Mouse (Mus musculus) lung, postnatal 0 days (tissue): ENCODE measurements at regions not wholly inside any gene's neighbourhood (a gene's known extent, or its start where the extent isn't known, plus 50 kb on each side); places are given as distances from the start of the nearest gene placed in this dataset.

Source experiments
- CTCF ChIP-seq: IDR thresholded peaks from 2 replicates; pipeline ENCODE4 v1.5.1; 2016; ENCODE audit warnings: antibody characterized with exemption, mild to moderate bottlenecking
- EP300 ChIP-seq: IDR thresholded peaks from 2 replicates; pipeline ENCODE4 v1.6.1; 2016; ENCODE audit warnings: antibody characterized with exemption, mild to moderate bottlenecking, control low read depth

DNA sequence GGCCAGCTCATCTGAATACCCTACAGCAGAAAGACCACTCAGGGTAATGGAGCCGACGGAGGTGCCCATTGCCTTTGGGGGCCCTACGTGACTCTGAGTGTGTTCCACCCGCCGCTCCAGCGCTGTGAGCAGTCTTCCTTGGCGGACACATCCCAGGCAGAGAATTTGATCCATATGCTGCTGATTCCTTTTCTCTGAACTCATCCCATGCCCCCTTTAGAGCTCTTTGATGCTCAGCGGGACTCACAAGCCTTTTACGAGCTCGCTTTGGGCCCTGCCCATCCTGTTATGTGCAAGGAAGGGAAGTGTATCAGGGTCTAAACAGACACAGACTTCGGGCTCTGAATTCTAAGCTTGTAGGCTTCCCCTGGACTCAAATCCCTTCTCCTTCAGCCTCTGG lies 90.4 kb upstream of the Gli2 start:
- TF ChIP-seq EP300 (no peak), CTCF (no peak)
